Mouse (Mus musculus) heart, adult 2 months (tissue): Measurements from ENCODE around the gene Pex7.

ENCODE experiments used
- CTCF ChIP-seq: fragments of 200-600 bp; IDR thresholded peaks from 2 replicates; pipeline ENCODE4 v1.8.1; 2022; ENCODE audit warnings: antibody characterized with exemption, mild to moderate bottlenecking, moderate library complexity
- EP300 ChIP-seq: fragments of 200-500 bp; IDR thresholded peaks from 2 replicates; pipeline ENCODE4 v1.6.1; 2011; ENCODE audit warnings: low read depth, low read length, control low read depth; ENCODE audit not compliant: insufficient read depth
- POLR2A ChIP-seq: fragments of 200-500 bp; IDR thresholded peaks from 2 replicates; pipeline ENCODE4 v1.6.1; 2011; ENCODE audit warnings: mild to moderate bottlenecking, low read depth, low read length, control low read depth; ENCODE audit not compliant: insufficient read depth

GRCm38 (mm10) chr10:19941914-19942313 lies 34.4 kb upstream of the Pex7 start:
- TF ChIP-seq CTCF = no peak
- no peak for TF ChIP-seq POLR2A
- TF ChIP-seq EP300 = no peak
